ENCODE assay signal across 7 mouse cellular contexts in genomic region chr8:47941028-47941427, GRCm38 (mm10). TPM values are rescaled to one million over a fixed set of nuclear protein-coding genes. Genes with fewer than 3 reads are reported as not detected.
A peak's percentile ranks its signal among the peaks of the same experiment; 100 is the strongest.
DNase-seq lines count a peak whose midpoint lies in the region; ATAC-seq and TF ChIP-seq lines count a peak whose summit lies in the region.

No protein-coding gene starts in this region.

- DNase-seq in 416B (ENCODE audit: low read depth) = peak; percentile 58
- DNase-seq in heart, postnatal 10 days = peak; percentile 59 to 63
- peak; percentile 64 to 80 for DNase-seq in kidney, postnatal 36 days
- peak; percentile 33 for DNase-seq in stomach, postnatal 0 days (ENCODE audit: low spot score)
- no peak for DNase-seq in left cerebral cortex, postnatal 14 days (ENCODE audit: low spot score in 2 of 2)
- DNase-seq in layer of hippocampus, postnatal 14 days (ENCODE audit: low spot score in 2 of 2) = no peak

- H3K9me3 ChIP-seq in ES-Bruce4 (replicated peaks; ENCODE audit: control insufficient read depth, insufficient read depth, low read length, poor library complexity, severe bottlenecking) = no peaks in the 10 kb centered on the region
- no peaks in the 10 kb centered on the region for H3K9me3 ChIP-seq in stomach, postnatal 0 days (ENCODE audit: control insufficient read depth, low read length)

- WGBS in stomach, postnatal 0 days = 44% methylated on average over 5 of the region's 5 CpGs

- no peaks in the 10 kb centered on the region for H3K36me3 ChIP-seq in ES-Bruce4 (ENCODE audit: control insufficient read depth, insufficient read depth, low read length, poor library complexity, severe bottlenecking)
- no peaks in the 10 kb centered on the region for H3K36me3 ChIP-seq in stomach, postnatal 0 days (ENCODE audit: control insufficient read depth, insufficient read depth, low read length)

- H3K27ac ChIP-seq in ES-Bruce4 (ENCODE audit: insufficient read depth, low read length) = no peak overlapping the region
- H3K27ac ChIP-seq in stomach, postnatal 0 days (replicated peaks) = peak overlapping the region; percentile 71; the same call in 1 of the 2 replicates

- no peak overlapping the region for H3K4me3 ChIP-seq in ES-Bruce4 (ENCODE audit: low read depth, low read length)
- H3K4me3 ChIP-seq in stomach, postnatal 0 days (ENCODE audit: low read depth, low read length) = no peak overlapping the region

- intact Hi-C loops in heart, postnatal 10 days (cut with DNase I) = loop anchor here (5.0 kb wide), 1 partner anchor 46 kb away; no protein-coding TSS in a partner anchor
- intact Hi-C loops in left cerebral cortex, postnatal 14 days (cut with DNase I) = loop anchor here (5.0 kb wide), 1 partner anchor 69 kb away; no protein-coding TSS in a partner anchor

- H3K4me1 ChIP-seq in ES-Bruce4 (ENCODE audit: control insufficient read depth, insufficient read depth, low read length) = no peaks in the 10 kb centered on the region
- no peaks in the 10 kb centered on the region for H3K4me1 ChIP-seq in stomach, postnatal 0 days (replicated peaks; ENCODE audit: control insufficient read depth, insufficient read depth)

- TF ChIP-seq POLR2A in ES-Bruce4 (IDR thresholded peaks at IDR 0.05; ENCODE audit: insufficient read depth, low read length) = no peak

- peak; percentile 36 for TF ChIP-seq CTCF in ES-Bruce4 (IDR thresholded peaks at IDR 0.05; ENCODE audit: low read depth, low read length)
- peak; percentile 48 for TF ChIP-seq CTCF in stomach, postnatal 0 days (IDR thresholded peaks at IDR 0.05; ENCODE audit: low read depth)

- no peak overlapping the region for H3K9ac ChIP-seq in ES-Bruce4 (ENCODE audit: low read depth, poor library complexity, severe bottlenecking)
- no peak overlapping the region for H3K9ac ChIP-seq in stomach, postnatal 0 days (ENCODE audit: low read length)

- peak; percentile 19; the same call in 1 of the 2 replicates for ATAC-seq in stomach, postnatal 0 days (ENCODE audit: low FRiP score, low TSS enrichment)

- no peak for TF ChIP-seq EP300 in ES-Bruce4 (IDR thresholded peaks at IDR 0.05; ENCODE audit: insufficient read depth, low read depth, low read length)
- TF ChIP-seq EP300 in stomach, postnatal 0 days (optimal IDR thresholded peaks at IDR 0.05) = no peak

- no peaks in the 10 kb centered on the region for H3K27me3 ChIP-seq in ES-Bruce4 (ENCODE audit: control insufficient read depth, insufficient read depth, low read length, poor library complexity, severe bottlenecking)
- H3K27me3 ChIP-seq in stomach, postnatal 0 days (ENCODE audit: control insufficient read depth, insufficient read depth, low read length) = no peaks in the 10 kb centered on the region

- H3K4me2 ChIP-seq in stomach, postnatal 0 days (replicated peaks; ENCODE audit: low read depth) = no peak overlapping the region

RNA-seq across cellular contexts. Expression of gene Wwc2, which starts 49.7 kb away (rescaled TPM):
- 42.2 and 43.0 TPM in 2 replicates for polyA plus RNA-seq in ES-Bruce4 (2011; ENCODE audit: insufficient read depth, insufficient read length, low read depth, missing spikeins)
- total RNA-seq in heart, postnatal 10 days (2021) = 10 to 100 TPM; 40.2 to 41.5 TPM
- polyA plus RNA-seq in stomach, postnatal 0 days (2015; fragmentation: Nextera tagmentation; extraction: Ambion mirVana) = 5.1 and 5.3 TPM in 2 replicates
- total RNA-seq in left cerebral cortex, postnatal 14 days (2021) = 10 to 100 TPM; 27.5 to 27.8 TPM
- total RNA-seq in layer of hippocampus, postnatal 14 days (2021) = 10 to 100 TPM; 28.0 to 29.4 TPM

Comparison
In these comparisons a context has a peak if more than half of its experiments do, and no peak if none do; other contexts are left out.
1. DNase-seq: peak in 416B (single experiment), heart, postnatal 10 days (2 of 2), kidney, postnatal 36 days (2 of 2) and stomach, postnatal 0 days (single experiment); none in left cerebral cortex, postnatal 14 days (0 of 2) and layer of hippocampus, postnatal 14 days (0 of 2).